Mouse (Mus musculus) cerebellum, adult 2 months (tissue): ENCODE data around the gene Sez6l.

Experiments
- CTCF ChIP-seq: fragments of 200-500 bp; IDR thresholded peaks from 2 replicates; pipeline ENCODE4 v1.5.1; 2011; ENCODE audit warnings: low read depth, mild to moderate bottlenecking, control low read depth, low read length, moderate library complexity, borderline replicate concordance; ENCODE audit not compliant: insufficient read depth
- POLR2A ChIP-seq: fragments of 200-500 bp; IDR thresholded peaks from 2 replicates; pipeline ENCODE4 v1.6.1; 2011; ENCODE audit warnings: low read length, control low read depth, borderline replicate concordance; ENCODE audit not compliant: insufficient read depth

GRCm38 (mm10) chr5:112459903-112460302 is 117.1 kb downstream of the Sez6l start:
- TF ChIP-seq CTCF (no peak), POLR2A (no peak)
